Mouse (Mus musculus) forebrain, embryonic 16.5 days (tissue): ENCODE measurements at regions not wholly inside any gene's neighbourhood (a gene's known extent, or its start where the extent isn't known, plus 50 kb on each side); places are given as distances from the start of the nearest gene placed in this dataset.
"Not testable (repeated sequence)": the region's sequence is repeated elsewhere in the genome, so short reads cannot be mapped to it uniquely, and the experiment has no call there.

ENCODE experiments used
- ATAC-seq: fragments of 200-750 bp; cut with Nextera tagmentation; 2 replicates; pipeline ENCODE4 v1.8.0; 2017; ENCODE audit warnings: mild to moderate bottlenecking, moderate library complexity
- H3K27ac ChIP-seq: fragments of 300-500 bp; sonication (generic); 2 replicates; pipeline ENCODE4 v1.5.1; 2014; ENCODE audit warnings: low read length, control low read depth
- H3K27me3 ChIP-seq: fragments of 300-500 bp; sonication (generic); replicated peaks from 2 replicates; pipeline ENCODE4 v1.6.1; 2014; ENCODE audit warnings: low read length; ENCODE audit not compliant: control insufficient read depth, insufficient read depth
- H3K36me3 ChIP-seq: fragments of 300-500 bp; sonication (generic); 2 replicates; pipeline ENCODE4 v1.6.1; 2014; ENCODE audit not compliant: control insufficient read depth, insufficient read depth
- H3K4me1 ChIP-seq: fragments of 300-500 bp; sonication (generic); replicated peaks from 2 replicates; pipeline ENCODE4 v1.6.1; 2014; ENCODE audit warnings: low read length; ENCODE audit not compliant: control insufficient read depth, insufficient read depth
- H3K4me2 ChIP-seq: fragments of 300-500 bp; sonication (generic); 2 replicates; pipeline ENCODE4 v1.6.1; 2014; ENCODE audit warnings: mild to moderate bottlenecking, low read length, control low read depth
- H3K4me3 ChIP-seq: fragments of 300-500 bp; sonication (generic); replicated peaks from 2 replicates; pipeline ENCODE4 v1.5.1; 2014; ENCODE audit warnings: mild to moderate bottlenecking, low read length, control low read depth
- H3K9ac ChIP-seq: fragments of 300-500 bp; sonication (generic); replicated peaks from 2 replicates; pipeline ENCODE4 v1.6.1; 2014; ENCODE audit warnings: low read depth, low read length, control low read depth
- H3K9me3 ChIP-seq: fragments of 300-500 bp; sonication (generic); 2 replicates; pipeline ENCODE4 v1.6.1; 2016; ENCODE audit warnings: low read length; ENCODE audit not compliant: control insufficient read depth
- WGBS: fragments of 180-500 bp; shearing (Covaris S2); extraction: QIAGEN DNeasy Blood & Tissue Kit; methylation state at CpG from one replicate; pipeline ENCODE4 v1.1.7; 2014; 5-methylcytosine and 5-hydroxymethylcytosine counted together

DNA sequence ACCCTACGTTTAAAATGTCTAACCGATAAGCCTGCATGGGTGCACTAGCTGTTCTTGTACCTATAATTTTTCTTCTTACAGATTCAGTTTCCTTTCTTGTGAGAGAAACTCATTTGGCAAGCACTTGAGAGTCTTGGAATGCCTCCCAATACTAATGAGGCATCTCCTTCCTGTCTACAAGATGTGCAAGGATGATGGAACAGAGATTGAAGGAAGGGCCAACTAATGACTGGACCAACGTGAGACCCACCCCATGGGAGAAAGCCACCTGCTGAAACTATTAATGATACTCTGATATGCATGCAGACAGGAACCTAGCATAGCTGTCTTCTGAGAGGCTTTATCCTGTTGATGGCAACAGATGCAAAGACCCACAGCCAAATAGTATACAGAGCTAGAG, 179.9 kb upstream of the Slitrk6 start:
- no peaks in the 10 kb centered on the region for H3K27me3 ChIP-seq
- H3K9me3 ChIP-seq, result no peaks in the 10 kb centered on the region
- no peak for ATAC-seq
- H3K9ac ChIP-seq, result no peak overlapping the region
- H3K4me3 ChIP-seq, result no peak overlapping the region
- WGBS, result 61% methylated on average over 3 of the region's 3 CpGs
- no peak overlapping the region for H3K4me2 ChIP-seq
- no peaks in the 10 kb centered on the region for H3K36me3 ChIP-seq
- H3K27ac ChIP-seq, result no peak overlapping the region
- H3K4me1 ChIP-seq, result no peaks in the 10 kb centered on the region

DNA sequence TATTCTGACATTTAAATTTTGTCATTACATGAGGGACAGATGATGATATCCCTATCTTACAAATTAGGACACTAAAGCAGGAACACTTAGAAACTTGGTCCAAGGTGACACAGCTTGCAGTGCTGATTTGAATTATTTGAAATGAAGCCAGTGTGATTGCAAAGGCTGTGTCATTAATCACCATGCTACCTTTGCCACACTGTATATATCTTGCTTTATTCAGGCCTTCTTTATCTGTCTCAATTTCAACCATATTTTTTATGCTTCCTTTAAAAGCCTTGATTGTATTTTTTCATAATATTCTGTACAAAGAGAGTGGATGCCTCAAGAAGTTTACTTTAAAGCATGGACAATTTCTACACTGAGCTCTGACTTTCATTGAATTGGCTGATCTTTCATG, 167.0 kb upstream of the Slitrk6 start:
- H3K36me3 ChIP-seq, result no peaks in the 10 kb centered on the region
- no peak overlapping the region for H3K27ac ChIP-seq
- H3K4me1 ChIP-seq, result no peaks in the 10 kb centered on the region
- ATAC-seq, result no peak
- no peak overlapping the region for H3K4me2 ChIP-seq
- no peak overlapping the region for H3K9ac ChIP-seq
- H3K27me3 ChIP-seq, result no peaks in the 10 kb centered on the region
- H3K9me3 ChIP-seq, result no peaks in the 10 kb centered on the region
- H3K4me3 ChIP-seq, result no peak overlapping the region

DNA sequence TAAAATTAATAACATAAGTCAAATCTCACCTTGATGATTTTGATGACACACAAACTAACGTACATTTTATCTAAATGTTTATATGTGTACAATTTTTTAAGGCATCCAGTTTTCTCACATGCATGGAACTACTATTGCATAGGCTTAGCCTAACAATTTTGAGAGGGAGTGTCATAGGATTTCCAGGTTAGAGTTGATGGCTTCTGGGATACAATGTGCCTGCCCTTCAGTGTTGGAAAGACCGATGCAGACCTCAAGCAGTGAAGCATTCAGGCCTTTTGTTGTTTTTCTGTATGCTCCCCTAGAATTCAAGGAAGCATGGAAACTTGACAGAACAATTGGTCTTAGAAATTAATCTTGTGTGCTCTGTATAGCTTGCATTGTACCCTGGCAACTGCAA, 158.4 kb upstream of the Slitrk6 start:
- H3K4me3 ChIP-seq, result no peak overlapping the region
- no peak for ATAC-seq
- no peak overlapping the region for H3K4me2 ChIP-seq
- no peaks in the 10 kb centered on the region for H3K4me1 ChIP-seq
- H3K27me3 ChIP-seq, result no peaks in the 10 kb centered on the region
- 60% methylated on average over 2 of the region's 2 CpGs for WGBS
- no peak overlapping the region for H3K27ac ChIP-seq
- no peak overlapping the region for H3K9ac ChIP-seq
- no peaks in the 10 kb centered on the region for H3K9me3 ChIP-seq
- H3K36me3 ChIP-seq, result no peaks in the 10 kb centered on the region

DNA sequence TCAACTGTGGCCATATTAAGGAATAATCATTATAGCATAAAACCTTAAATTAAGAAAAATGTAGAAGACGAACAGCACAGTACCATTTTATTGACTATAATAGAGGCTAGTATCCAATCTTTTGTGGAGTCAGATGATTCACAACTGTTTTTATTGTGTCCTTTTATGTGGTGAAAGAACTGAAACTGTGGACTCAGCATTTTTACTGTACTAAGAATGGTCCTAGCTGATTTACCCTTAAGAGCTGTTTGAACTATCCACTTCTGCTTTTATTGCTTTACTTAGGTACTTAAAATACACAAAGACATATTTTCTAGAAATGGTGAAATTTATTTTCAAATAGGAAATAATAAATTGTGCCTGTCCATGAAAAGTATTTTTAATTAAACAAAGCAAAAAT, 137.9 kb upstream of the Slitrk6 start:
- no peak for ATAC-seq
- no peaks in the 10 kb centered on the region for H3K4me1 ChIP-seq
- no peak overlapping the region for H3K4me2 ChIP-seq
- H3K4me3 ChIP-seq, result no peak overlapping the region
- no peaks in the 10 kb centered on the region for H3K36me3 ChIP-seq
- H3K27ac ChIP-seq, result no peak overlapping the region
- H3K27me3 ChIP-seq, result no peaks in the 10 kb centered on the region
- H3K9ac ChIP-seq, result no peak overlapping the region
- no peaks in the 10 kb centered on the region for H3K9me3 ChIP-seq
- 84% methylated on average over 1 of the region's 1 CpGs for WGBS

DNA sequence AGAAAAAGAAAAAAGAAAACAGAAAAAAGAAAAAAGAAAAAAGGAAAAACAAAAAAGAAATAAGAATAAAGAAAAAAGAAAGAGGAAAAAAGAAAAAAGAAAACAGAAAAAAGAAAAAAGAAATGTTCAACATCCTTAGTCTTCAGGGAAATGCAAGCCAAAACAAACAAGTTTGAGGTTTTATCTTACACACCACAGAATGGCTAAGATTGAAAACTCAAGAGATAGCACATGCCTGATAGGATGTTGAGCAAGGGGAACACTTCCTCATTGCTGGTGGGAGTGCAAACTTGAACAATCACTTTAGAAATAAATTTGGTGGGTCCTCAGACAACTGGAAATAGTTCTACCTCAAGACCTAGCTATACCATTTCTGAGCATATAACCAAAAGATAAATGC, 116.4 kb upstream of the Slitrk6 start:
- no peaks in the 10 kb centered on the region for H3K4me1 ChIP-seq
- no peak for ATAC-seq

DNA sequence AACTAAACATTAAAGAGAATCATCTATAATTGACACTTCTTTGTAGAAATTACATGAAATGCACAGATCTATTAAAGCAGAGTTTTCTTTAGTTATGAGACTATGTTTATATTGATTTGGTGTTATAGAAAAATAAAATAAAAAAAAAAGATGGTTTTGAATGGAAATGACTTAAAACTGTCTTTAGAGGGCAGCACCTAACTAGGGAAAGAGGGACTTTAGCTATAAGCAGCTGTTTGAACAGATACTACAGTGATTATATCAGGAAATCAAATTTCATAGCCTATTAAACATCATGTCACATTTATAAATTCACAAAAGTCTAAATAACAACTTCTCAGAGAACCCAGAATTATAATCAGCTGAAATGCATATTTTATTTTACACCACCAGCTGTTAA, 69.7 kb upstream of the Slitrk6 start:
- Histone ChIP-seq H3K36me3 (no peaks in the 10 kb centered on the region), H3K27ac (no peak overlapping the region), H3K27me3 (no peaks in the 10 kb centered on the region), H3K4me1 (no peaks in the 10 kb centered on the region), H3K9me3 (no peaks in the 10 kb centered on the region), H3K4me2 (no peak overlapping the region), H3K4me3 (no peak overlapping the region), H3K9ac (no peak overlapping the region)
- 0 out of 2 replicates have a peak, but pooled peaks have one; percentile 54 for ATAC-seq

More for the DNA sequence above, 116.4 kb upstream of the Slitrk6 start:
- Histone ChIP-seq H3K36me3 (no peaks in the 10 kb centered on the region), H3K9me3 (no peaks in the 10 kb centered on the region), H3K9ac (no peak overlapping the region), H3K4me3 (no peak overlapping the region), H3K27me3 (no peaks in the 10 kb centered on the region), H3K4me2 (no peak overlapping the region), H3K27ac (no peak overlapping the region)

DNA sequence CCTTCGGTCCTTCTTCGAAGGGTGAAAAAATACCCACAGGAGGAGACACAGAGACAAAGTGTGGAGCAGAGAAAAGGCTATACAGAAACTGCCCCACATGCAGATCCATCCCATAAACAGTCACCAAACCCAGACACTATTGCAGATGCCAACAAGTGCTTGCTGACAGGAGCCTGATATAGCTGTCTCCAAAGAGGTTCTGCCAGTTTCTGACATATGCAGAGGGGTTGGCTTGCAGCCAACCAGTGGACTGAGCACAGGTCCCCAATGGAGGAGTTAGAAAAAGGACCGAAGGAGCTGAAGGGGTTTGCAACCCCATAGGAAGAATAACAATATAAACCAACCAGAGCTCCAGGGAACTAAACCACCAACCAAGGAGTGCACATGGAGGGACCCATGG, 67.2 kb upstream of the Slitrk6 start:
- H3K27me3 ChIP-seq, H3K9me3 ChIP-seq, H3K36me3 ChIP-seq, ATAC-seq, H3K4me3 ChIP-seq, H3K4me1 ChIP-seq, H3K27ac ChIP-seq, H3K4me2 ChIP-seq, H3K9ac ChIP-seq: not testable (repeated sequence)
- WGBS, result 76% methylated on average over 3 of the region's 3 CpGs
